Mouse (Mus musculus) granulocyte monocyte progenitor cell, adult 5-6 weeks (primary cell): ENCODE measurements around the gene Slc46a1. TPM values are rescaled to one million over a fixed set of nuclear protein-coding genes. Genes with fewer than 3 reads are reported as not detected.
A peak's percentile ranks its signal among the peaks of the same experiment; 100 is the strongest.

Source experiments
- ATAC-seq: replicated peaks from 2 replicates; pipeline ENCODE4 v1.8.0; 2016; ENCODE audit warnings: mild to moderate bottlenecking, moderate TSS enrichment, inconsistent platforms; ENCODE audit not compliant: poor library complexity, severe bottlenecking
- total RNA-seq, 2 experiments: library from RNA; stranded (forward) in 1 of 2; stranded (reverse) in 1 of 2; fragments of 200-712, 200-1000 nt in 1 of 2; fragments of >200 nt in 1 of 2; fragmentation: Nextera tagmentation in 1 of 2; gene quantifications; 2 replicates each; pipeline ENCODE4 v1.2.3; 2014 to 2017

Gene Slc46a1
- total RNA-seq (2014; fragmentation: Nextera tagmentation) = 4.2 TPM in 1 of 2 replicates, not detected in the other
- total RNA-seq (2017) = 1.9 and 2.7 TPM in 2 replicates

DNA sequence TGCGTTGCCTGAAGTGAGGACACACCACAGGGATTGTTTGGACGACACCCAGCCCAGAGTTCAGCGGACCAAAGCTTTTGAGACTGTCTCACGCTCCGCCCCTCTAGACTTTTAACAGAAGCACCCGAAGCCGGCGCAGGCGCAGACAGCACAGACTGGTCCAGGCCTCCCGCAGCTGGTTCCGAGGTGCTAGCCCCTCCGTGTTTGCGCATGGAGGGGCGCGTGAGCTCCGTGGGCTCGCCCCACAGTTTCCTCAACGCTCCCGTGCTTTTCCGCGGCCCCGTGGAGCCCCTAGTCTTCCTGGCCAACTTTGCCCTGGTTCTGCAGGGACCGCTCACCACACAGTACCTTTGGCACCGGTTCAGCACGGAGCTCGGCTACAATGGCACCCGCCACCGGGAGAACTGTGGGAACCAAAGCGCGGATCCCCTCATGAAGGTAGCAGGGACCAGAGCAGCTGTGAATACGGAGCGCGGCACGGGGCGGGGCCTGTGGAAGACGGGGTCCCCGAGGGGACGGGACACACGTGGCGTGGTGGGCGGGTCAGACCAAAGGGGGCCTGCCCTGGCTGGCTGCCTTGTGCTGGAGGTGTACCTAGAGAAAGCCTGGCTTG, at the start of gene Slc46a1:
Gene Slc46a1, plus strand, starts transcription at position 130 of the 613 bp plus-strand sequence.
- peak; percentile 96 for ATAC-seq

- no peak for ATAC-seq
These were observed 48.6 kb upstream of the Slc46a1 start for GRCm38 (mm10) chr11:78416854-78417253.

DNA sequence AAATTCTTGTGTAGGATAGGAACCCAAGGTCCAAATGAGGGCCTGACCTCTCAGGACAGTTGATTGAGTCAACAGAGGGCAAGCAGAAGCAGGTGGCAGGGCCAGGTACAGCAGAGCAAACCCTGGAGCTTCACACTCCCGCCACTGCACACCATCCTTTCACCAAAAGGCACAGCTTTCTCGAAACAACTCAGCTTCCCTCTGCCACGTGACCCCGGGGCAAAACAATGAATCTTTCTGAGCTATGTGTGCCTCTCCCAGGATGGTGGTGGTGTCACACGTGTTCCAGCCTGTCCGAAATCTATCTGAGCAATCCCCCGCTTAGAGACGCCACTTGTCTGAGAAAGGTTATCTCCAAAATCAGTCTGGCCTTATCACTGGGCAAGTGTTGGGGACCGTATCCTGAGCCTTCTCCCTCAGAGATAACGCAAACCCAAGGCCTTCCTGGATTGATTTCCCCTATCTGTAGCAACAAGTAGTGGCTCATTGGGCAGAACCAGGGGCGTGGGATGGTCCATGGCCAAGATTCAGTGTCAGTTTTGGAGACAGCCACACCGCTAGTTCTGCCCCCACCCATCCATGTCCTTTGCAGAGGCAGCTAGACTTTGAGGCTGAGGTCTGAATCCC, 45.1 kb upstream of the Slc46a1 start:
- 0 out of 2 replicates have a peak, but pooled peaks have one; percentile 13 for ATAC-seq

DNA sequence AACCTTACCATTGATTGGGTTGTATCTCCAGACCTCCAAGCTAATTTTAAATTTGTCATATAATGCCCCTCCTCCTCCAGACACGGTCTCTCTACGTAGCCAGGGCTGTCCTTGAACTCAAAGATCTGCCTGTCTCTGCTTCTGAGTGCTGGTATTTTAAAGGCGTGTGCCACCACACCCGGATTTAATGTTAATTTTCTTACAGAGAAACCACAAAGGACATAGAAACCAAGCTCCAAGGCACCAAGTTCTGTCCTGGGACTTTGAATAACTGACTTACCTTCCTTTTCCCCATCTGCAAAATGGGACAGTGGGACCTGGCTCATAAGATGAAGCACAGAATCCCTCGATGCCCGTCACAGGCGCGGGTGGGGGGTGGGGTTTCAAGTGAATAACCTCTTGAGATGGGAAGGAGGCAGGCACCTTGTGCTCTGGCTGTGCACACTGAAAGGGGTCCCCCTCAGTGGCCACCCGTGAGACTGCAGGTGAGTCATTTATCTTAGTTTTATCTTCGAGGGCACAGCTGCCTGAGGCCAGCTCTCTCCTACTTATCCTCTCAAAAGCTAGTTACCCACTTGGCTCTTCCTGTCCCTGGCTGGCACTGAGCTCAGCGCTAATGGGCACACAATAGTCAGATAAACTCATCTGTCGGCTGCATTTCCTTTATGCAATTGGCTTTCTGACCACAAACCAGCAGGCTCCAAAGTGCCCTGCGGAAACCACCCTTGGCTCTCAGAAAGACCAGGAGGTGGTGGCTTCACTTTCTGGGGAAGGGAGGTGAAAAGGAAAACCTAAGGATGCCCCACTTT, 44.1 kb upstream of the Slc46a1 start:
- ATAC-seq = peak; percentile 68

DNA sequence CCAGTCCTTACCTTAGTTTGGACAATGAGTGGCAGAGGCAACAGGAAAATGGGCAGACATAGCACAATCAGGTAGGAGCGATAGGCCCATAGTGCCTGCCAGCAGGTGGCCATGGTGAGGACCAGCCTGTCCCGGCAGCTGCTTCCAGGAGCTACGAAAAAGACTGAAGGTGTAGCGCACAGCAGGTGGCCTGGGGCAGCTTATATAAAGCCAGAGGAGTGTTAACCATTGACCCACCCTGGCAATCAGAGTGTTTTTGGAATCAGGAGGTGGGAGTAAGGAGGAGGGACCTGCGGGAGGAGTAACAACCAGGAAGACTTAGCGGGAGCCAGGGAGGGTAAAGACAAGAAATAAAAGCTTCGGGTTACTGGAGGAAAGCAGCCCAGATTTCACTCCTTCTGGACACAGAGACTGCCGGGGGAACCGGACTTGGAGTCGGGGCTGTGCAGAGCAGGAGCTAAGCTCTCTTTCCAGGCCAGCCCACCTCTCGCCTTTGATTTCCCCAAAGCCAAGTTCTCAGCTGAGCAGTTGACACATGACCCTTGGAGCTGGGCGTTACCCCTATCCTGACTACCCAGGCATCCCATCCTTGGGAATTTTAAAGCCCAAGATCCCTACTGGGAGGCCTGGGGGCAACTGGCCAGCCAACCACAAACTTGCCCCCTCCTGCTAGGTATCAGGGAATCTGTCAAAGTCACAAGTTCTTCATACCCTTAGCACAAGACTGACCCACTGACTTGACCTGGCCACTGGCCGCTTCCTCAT, 43.3 kb upstream of the Slc46a1 start, which contains the start of gene Slc13a2:
Gene Slc13a2, minus strand, starts transcription at position 163 of the 765 bp plus-strand sequence.
- peak; percentile 31; the same call in 1 of the 2 replicates for ATAC-seq

- ATAC-seq = no peak
These were observed 41.1 kb upstream of the Slc46a1 start for GRCm38 (mm10) chr11:78424352-78424751.

DNA sequence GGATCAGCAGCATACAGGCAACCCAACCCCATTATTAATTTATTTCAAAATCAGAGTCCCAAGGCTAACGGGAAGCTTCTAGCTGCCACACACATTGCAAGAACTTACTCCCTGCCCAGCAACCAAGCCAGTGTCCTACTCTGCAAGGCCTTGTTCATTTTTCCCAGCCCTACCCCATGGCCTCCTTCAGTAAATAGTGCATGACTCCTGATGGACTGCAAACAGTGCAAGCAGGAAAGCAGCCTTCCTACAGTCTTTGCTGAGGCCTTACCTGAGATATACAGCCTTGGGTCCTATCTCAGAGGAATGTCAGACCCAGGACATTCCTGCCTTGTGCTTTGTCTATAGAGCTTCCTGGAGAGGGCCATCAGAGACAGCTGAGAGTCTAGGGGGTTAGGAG, 39.9 kb upstream of the Slc46a1 start:
- ATAC-seq = no peak

GRCm38 (mm10) chr11:78427655-78428054, 37.8 kb upstream of the Slc46a1 start:
- ATAC-seq = no peak

DNA sequence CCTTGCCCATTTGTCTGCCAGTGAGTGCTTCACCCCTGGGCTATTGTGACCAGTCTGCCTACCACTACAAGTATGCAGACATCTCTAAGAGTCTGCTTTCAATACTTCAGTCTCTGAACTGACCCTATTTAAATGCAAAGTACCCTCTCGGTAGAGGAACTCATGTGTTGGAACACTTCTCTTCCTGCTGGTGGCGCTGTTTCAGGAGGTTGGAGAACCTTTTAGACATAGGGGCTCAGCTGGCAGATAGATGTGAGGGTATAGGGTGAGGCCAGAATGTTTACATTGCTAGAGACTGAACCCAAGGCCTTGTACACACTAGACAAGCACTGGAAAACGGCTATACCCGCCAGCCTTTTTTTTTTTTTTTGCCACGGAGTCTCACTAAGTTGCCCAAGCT, 37.2 kb upstream of the Slc46a1 start:
- no peak for ATAC-seq

DNA sequence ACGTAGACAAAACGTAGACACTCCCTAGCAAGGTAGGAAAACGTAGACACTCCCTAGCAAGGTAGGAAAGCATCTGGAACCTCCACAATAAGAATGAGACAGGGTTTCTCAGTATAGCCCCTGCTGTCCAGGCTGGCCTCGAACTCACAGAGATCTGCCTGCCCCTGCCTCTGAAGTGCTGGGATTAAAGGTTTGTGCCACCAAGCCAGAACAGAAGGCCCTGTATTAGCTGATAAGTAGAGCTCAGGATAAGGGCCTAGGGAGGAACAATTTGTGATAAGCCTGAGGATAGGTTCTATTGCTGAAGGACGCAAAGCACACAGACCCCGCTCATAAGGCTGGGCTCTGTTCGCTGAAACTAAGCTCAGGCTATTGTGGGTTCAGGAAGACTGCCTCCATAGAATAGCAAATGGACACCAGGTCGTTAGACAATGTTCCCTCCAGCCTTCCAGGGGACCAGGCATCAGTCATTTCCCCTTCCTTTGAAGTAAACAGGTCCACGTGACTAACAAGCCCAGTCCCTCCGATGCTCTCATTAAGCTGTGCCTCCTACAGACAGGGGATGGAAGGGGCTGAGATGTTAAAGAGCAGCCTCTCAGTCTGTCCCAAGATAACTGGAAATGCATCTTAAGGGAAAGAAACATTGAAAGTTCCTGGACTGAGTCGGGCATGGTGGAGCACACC, 35.2 kb upstream of the Slc46a1 start:
- ATAC-seq = no peak

DNA sequence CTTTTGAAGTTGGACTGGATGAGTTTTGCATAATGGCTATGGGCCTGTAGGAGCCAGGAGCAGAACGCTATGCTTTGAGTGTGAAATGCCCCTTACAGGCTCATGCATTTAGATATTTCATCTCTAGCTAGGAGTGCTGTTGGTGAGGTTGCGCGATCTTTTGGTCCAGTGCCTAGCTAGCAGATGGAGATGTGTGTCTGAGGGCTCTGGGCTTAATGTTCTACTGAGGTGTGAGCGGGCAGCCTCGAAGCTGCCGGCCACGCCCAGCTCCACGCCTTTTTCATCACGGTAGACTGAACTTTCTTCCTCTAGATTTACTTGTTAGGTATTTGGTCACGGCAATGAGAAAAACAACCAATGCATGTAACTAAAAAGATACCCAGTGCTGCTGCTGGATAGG, 34.3 kb upstream of the Slc46a1 start:
- no peak for ATAC-seq

DNA sequence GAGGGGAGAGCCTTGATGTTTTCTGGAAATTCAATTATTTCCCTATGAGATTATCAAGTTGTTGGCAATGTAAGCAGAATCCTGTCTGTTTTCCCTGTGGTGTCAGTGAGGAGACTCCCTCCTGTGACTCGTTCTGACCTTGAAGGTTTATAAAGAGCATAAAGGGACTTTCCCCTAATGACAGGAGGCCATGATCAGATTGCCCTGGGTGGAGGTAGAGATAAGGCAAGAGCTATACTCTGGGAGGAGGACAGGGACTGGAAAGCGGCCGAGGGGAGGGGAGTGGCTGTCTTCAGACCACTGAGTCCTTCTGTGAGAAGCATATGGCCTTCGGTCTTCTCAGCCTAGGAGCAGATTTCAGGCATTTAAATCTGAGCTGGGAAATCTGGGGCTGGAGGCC, 31.4 kb upstream of the Slc46a1 start:
- ATAC-seq = no peak

- peak; percentile 76 for ATAC-seq
These were observed 29.6 kb upstream of the Slc46a1 start for GRCm38 (mm10) chr11:78435776-78436349.

DNA sequence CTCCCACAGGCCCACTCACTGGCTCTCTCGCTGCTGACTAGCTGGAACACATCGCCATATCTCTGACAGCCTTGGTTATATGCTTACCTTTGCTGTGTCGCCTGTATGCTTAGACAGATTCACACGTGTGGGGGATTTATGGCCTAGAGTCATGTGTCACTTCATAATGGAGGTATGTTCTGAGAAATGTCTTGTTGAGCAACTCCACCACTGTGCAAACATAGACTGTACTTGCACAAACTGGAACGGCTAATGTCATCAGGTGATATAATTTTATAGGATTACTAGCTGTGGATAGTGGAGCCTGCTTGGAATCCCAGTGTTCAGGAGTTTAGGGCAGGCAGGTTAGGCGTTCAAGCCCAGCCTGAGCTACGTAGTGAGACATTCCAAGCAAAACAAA, 28.3 kb upstream of the Slc46a1 start:
- no peak for ATAC-seq

- no peak for ATAC-seq
These were observed 27.0 kb upstream of the Slc46a1 start for GRCm38 (mm10) chr11:78438399-78438930.

DNA sequence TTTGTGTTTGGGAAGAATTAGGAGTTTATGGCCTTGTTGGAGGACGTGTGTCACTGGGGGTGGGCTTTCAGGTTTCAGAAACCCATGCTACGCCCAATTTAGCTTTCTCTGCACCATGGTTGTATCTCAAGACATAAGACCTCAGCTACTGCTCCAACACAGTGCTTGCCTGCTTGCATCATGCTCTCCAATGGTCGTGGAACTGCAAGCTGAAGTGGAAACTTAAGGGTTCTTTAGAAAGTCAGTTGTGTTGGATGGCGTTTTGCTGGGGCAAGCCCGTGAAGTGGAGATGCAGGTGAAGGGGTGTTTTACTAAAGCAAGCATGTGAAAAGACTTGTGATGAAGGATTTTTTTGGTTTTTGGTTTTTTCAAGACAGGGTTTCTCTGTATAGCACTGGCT, 22.4 kb upstream of the Slc46a1 start:
- ATAC-seq = no peak

GRCm38 (mm10) chr11:78447168-78447567, 18.3 kb upstream of the Slc46a1 start:
- ATAC-seq = no peak

DNA sequence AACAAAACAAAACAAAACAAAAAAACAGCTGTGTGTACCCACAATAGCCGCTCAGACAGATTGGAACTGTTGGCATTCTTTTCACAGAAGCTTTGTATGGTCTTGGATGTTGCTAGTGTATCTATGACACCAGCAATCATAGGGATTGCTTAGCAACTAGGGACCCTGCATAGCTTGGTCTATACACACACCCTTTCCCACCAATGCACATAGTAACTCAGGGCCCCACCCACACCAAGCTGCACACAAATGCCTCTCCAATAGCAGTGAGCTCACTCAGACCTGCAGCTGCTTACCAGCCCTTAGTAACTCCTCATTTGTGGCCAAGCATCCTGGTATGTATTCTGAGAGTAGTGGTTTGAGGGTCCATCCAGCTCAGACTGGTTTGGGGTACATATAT, 17.3 kb upstream of the Slc46a1 start:
- ATAC-seq = no peak

DNA sequence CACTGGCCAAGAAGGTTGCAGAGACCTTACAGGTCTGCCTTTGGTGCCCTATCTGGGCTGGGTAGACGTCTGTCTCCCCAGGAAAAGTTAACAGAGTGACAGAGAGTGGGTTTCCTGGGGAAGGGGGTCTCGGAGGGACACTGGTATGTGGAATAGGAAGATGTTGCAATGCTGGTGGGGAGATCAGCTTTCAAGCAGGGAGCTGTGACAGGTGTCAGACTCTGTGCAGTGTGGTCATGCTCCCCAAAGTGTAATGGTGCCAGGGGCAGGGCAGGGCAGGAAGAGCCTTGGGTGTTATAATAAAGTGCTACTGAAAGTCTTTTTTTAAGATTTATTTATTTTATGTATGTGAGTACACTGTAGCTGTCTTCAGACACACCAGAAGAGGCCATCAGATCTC, 15.2 kb upstream of the Slc46a1 start:
- ATAC-seq = no peak; the same call in 1 of the 2 replicates
